Mouse (Mus musculus) left cerebral cortex, adult 9 months (tissue): ENCODE measurements around the gene Aqp2.
A peak's percentile ranks its signal among the peaks of the same experiment; 100 is the strongest.

Source experiments
- DNase-seq, 2 experiments: peaks; one replicate each; pipeline ENCODE4 v3.0.0; 2022; ENCODE audit warnings: low spot score in 2 of 2

Aqp2 gene

DNA sequence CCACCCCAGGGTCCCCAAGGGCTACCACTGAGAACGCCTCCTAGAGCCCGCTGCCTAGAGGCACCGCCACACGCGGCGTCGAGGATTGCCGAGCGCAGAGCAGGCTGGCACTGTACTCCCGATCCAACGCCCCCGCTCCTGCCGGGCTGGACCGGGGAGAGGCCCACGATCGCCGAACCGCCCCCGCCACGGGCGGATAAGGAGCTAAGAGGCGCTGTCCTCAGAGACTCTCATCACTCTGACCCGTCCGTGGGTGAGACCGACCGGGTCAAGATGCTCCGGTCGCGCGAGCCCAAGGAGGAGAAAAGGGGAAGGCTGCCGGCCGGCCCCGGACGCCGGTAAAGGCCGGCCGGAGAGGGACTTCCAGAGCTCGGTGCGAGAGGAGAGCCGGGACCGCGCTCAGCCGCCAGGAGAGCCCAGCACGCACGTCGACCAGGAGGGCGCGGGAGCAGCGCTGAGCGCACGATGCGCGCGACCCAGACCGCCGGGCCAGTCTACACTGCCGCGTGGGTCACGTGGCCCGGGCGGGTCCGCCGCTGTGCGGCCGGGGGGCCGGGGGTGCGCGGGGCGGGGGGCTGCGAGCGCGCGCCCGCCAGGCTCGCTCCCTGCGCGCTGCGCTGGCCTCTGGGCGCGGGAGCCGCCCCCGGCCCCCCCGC is 11.7 kb downstream of the Aqp2 start, which contains the start of gene Aqp5:
TSS of gene Aqp5 (plus strand) at position 354 of the 656 bp plus-strand sequence.
- no peak for DNase-seq

DNA sequence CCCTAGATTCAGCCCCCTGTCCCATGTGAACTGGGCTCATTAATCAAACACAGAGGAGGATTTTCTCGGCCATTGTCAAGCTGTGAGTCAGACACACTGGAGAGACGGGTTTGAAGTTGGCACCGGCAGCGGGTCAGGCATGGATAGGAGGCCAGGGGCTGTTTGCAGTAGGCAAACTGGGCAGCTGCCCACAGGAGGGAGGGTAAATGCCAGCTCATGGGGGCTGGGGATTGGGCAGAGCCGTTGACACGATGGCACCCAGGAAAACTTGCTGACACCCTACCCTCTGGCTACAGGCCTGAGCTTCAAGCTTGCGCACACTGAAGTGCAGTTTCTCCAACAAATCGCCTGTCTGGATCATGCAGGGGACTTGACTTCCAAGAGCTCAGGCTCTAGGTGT is 13.3 kb downstream of the Aqp2 start:
- no peak for DNase-seq

GRCm38 (mm10) chr15:99592877-99593276 is 14.0 kb downstream of the Aqp2 start:
- DNase-seq, result no peak

DNA sequence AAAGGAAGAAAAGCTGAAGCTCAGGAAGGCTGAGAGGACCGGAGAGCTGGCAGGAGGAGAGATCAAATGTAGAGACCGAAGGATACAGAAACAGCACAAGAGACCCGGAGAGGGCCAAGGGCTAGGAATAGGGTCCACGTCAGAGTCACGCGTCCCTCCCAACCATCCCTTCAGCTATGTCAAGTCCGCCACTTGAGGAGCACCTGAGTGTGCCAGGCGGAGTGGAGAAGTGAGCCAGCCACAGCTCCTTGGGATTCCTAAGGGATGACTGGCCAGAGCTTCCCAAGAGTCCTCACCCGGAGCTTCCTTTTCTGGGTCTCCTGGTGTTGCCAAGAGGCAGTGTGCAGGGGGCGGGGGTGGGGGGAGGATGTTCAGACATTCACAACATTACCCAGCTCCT is 16.1 kb downstream of the Aqp2 start:
- DNase-seq, result no peak

DNA sequence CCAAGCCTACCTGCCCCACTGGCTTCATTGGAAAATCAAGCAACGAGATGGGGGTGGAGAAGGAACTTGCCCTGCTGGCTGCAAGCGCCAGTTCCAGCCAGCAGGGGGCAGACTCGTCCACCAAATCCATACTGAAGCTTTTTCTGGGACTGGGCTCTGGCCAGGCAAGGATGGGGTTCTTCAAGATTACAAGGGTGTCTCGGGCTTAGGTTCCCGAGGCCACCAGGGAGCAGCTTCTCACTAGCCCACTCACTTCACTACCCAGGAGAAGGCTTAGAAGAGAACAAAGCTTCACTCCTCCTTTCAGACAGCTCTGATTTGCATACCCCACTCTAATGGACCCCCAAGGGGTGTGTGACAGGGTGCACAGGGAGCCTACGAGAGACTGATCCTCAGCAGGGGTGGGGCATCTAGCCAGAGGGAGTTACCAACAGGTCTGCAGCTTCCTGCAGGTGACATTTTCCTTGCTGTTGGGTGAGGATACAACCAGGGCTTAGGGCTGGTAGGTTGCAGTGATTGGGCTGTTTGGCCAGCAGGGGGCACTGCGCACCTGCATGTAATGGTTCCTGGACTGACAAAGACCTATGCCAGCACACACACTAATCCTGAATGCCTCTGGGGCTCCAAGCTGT is 17.3 kb downstream of the Aqp2 start:
- peak; percentile 70 to 92 for DNase-seq

GRCm38 (mm10) chr15:99596841-99597240 is 18.0 kb downstream of the Aqp2 start:
- no peak for DNase-seq

- no peak for DNase-seq
Observed at GRCm38 (mm10) chr15:99597596-99597995, 18.7 kb downstream of the Aqp2 start.

DNA sequence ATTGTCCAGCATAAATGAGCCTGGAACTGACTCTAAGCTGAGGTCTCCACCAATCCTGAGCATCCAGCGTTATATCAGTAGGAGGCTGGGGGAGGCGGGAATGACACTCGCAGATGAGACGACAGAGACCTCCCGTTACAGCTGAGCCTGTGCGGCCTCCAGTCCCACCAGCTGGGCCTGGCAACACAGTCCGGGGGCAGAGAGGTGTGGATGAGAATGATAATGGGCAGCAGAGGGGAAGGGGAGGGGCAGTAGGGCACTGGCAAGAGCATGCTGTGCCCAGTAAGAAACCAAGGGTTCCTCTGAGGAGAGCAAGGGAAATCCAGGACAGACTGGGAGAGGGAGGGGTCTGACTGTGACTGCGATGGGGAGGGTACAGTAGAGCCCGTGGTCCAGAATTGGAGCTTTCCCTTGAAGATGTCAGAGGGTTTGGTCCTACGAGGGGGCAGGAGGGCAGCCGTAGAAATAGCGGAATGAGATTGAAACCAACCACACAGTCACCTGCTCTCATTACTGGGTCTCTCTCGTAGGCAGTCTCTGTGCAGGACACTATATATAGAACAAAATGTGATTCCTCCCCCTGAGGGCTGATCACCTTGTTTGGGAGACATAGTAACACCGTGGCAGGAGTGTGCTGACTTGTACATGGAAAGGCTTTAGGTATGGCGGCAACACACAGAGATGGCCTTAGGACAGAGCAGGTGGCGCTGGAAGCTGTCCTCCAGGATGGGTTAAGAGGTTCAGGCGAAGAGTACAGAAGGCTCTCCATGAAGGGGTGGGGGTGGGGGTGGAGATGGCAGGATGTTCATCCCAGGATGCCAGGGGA is 20.6 kb downstream of the Aqp2 start:
- DNase-seq, result no peak

GRCm38 (mm10) chr15:99600986-99601822 is 22.3 kb downstream of the Aqp2 start, which contains the start of gene Aqp6:
TSS of gene Aqp6 (plus strand) at chr15:99601400.
- DNase-seq, result no peak

- DNase-seq, result no peak
Observed at GRCm38 (mm10) chr15:99601823-99602120, 22.9 kb downstream of the Aqp2 start.

DNA sequence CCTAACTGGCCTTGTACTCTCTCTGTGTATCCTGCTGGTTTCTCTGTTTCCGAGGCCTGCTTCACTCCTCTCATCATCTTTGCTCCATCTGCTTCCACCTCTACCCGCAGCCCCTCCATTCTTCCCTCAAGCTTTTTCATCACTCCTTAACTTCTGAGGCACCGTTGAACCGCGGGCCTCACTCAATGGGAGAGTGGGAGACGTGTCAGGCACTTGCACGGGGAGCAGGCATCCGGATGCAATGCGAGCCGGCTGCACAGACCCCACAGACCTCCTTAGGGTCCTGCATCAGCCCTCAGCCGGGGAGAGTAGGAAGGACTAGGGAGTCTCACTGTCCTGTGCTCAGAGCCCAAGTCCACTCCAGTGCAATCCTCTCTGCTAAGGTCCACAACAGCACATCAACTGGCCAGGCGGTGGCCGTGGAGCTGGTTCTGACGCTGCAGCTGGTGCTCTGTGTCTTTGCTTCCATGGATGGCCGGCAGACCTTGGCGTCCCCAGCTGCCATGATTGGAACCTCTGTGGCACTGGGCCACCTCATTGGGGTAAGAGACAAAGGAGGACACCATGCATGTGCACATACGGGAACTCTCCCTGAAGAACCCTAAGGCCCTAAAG is 23.5 kb downstream of the Aqp2 start:
- DNase-seq, result no peak

- no peak for DNase-seq
Observed at GRCm38 (mm10) chr15:99603216-99603615, 24.4 kb downstream of the Aqp2 start.

DNA sequence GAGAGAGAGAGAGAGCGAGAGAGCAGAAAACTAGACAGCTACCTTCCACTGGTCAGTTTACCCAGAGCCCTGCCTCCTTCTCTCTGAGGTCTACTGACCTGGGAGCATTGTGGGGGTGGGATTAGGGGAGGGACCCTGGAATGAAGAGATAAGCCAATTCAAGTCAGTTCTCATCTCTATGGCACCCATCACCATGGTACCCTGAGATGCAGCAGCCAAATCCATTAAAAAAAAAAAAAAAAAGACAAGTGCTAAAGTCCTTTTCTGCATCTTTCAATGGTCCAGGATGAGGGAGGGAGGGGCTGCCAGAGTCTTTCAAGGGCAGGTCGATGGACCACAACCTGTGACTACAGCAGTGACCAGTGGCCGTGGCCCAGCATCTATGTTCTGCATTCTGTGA is 26.7 kb downstream of the Aqp2 start:
- no peak for DNase-seq

GRCm38 (mm10) chr15:99606515-99606914 is 27.7 kb downstream of the Aqp2 start:
- peak; percentile 55 to 63 for DNase-seq

DNA sequence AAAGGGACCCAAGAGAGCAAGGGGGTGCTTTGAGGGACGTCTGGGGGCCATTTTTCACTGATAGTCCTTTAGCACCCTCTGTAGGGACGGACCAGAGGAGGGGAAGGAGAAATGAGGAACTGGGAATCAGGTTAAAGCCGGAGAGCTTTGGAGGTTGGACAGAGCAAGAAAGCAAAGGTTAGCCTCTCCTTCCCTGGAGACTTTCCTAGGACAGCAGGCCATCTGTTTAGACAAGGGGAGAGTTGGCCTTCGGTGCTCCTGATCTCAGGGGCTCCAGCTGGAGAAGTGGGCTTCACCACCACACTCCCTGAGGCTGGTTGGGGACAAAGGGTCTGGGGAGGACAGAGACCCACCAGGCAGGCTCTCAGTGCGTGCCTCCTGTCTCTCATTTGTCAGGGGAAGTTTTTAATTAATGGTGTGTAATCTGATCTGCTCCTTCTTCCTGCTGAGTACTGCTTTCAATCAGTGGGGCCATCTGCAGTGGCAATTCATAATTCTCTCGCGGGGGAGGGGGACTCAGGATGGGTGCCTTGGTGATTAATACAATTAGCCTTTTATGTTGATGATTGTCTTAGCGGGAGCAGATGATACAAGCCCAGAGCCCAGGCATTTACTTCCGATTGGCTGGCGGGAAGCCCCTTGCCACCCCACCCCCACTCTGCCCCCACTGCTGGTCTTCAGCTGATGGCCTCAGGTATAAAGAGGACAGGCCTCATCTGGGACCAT is 28.7 kb downstream of the Aqp2 start:
- DNase-seq, result no peak

DNA sequence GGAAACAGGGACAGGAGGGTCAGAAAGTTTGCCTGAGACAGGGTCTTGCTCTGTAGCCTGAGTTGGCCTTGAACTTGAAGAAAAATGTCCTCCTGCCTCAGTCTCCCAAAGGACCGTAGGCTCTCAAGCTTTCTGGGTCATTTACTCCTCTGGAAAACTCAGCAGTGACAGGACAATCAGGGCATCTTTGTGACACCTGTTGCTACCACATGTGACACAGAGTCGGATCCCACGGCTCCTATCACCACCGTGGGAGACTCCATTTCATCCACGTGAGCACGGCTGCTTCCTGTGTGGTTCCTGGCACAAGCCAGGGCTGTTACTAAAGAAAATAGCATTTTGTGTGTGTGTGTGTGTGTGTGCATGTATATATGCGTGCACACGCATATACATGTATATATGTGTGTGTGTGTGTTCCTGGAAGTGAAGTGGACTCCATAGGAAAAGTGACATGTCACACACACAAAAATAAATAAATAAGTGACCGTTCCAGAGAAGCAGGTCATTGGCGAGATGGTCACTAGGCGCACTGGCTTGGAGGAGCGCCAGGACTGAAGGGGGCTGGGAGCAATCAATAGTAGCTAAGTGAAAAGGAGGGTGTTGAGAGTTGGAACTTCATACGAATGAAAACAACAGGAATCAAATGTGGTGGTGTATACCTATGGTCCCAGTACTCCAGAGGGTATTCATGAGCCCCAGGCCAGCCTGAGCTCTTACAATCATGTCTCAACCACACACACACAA is 29.7 kb downstream of the Aqp2 start:
- no peak for DNase-seq

DNA sequence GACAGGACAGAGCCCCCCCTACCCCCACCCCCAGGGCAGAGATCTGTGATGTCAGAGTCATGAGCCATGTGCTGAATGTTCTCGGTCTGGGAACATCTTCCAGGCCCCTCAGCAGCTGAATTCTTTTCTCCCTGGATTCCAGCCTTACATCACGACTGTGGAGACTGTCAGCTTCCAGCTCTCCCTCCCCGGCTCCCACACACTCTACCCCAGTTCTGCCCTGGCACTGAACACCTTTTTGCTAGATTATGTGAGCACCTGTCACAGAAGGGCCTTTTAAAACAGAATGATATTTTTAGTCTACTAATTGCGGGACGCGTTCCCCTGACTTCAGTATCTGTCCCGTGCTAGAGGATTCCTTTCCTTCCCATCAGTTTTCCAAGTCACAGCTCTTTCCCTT is 32.7 kb downstream of the Aqp2 start:
- no peak for DNase-seq

DNA sequence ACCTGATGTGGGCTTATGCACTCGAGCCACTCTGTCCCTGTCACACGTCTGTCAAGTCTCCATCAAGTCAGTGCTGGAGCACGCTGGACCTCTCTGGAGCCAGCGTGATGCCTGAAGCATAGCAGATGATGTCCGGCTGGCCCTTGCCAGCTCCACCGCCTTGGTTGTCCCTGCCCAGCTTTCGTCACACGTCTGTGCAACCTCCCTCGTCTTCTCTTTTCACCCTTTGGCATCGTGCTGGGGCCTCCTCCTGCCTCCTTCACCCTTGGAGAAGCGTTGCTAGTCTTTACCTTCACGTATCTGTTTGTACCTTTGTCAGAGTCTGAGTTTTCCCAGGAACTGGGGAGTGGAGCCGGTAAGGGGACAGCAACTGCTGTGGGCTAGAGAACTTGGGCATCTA is 35.4 kb downstream of the Aqp2 start:
- no peak for DNase-seq

DNA sequence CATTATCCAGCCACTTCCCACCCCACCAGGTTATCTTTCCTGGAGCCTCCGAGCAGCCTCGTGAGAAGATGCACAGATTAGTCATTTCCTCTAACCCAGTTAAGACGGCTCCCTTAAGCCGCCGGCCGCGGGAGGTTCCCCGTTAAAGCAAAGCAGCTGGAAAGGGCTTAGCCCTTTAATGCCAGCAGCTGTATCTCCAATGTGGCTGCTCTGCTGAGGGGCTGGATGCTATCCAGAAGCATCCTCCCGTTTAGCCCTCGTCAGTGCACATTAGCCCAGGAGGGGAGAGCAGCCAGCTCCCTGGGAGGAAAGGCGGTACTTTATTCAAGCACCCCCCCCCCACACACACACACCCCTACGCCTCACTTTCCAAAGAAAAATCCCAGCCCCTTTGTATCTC is 35.9 kb downstream of the Aqp2 start:
- peak in 1 of 2 experiments; percentile 27 for DNase-seq

DNA sequence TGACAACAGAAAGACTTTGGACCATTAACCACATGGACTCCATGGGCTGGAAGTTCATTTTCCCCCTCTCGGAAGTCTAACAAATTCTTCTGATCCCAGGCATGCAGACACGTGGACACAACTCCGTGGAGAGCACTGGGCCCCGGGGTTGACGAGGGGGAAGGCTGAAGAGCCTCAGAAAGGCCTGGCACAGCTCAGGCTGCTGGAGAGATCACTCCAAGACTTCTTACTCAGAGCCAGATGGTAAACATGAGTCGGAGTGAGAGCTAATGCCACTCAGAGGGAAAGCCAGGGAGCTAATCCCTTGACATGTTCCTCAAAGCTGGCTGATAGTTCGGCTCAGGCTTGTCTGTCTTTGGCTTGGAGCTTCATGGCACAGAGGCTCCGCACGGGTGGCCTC is 36.4 kb downstream of the Aqp2 start:
- DNase-seq, result no peak
